Mouse (Mus musculus): Measurements from ENCODE around the gene Trappc3. TPM values are rescaled to one million over a fixed set of nuclear protein-coding genes. Genes with fewer than 3 reads are reported as not detected.

The Trappc3 gene
- polyA plus RNA-seq, 1 experiment from 2014 or later = 104 TPM

GRCm38 (mm10) chr4:126235191-126235590, 26.9 kb upstream of the Trappc3 start:
- no peak overlapping the region for H3K27ac ChIP-seq
- H3K4me1 ChIP-seq = peaks cover 10% of the 10 kb centered on the region; the same call in 1 of the 2 replicates
- ATAC-seq (ENCODE audit: low FRiP score) = no peak
- no peak overlapping the region for H3K4me3 ChIP-seq (replicated peaks)
- no peaks in the 10 kb centered on the region for H3K27me3 ChIP-seq
- no peak overlapping the region for H3K4me2 ChIP-seq
- H3K9ac ChIP-seq = no peak overlapping the region
- H3K9me3 ChIP-seq = no peaks in the 10 kb centered on the region
- peaks cover 98% of the 10 kb centered on the region for H3K36me3 ChIP-seq (replicated peaks)
- WGBS = 95% methylated on average over 10 of the region's 10 CpGs

GRCm38 (mm10) chr4:126236467-126237280, 25.5 kb upstream of the Trappc3 start:
- 49% methylated on average over 63 of the region's 63 CpGs for WGBS

GRCm38 (mm10) chr4:126237721-126238242, 24.3 kb upstream of the Trappc3 start:
- Histone ChIP-seq H3K36me3 (replicated peaks) (peaks cover 98% of the 10 kb centered on the region), H3K4me1 (peaks cover 10% of the 10 kb centered on the region; the same call in 1 of the 2 replicates), H3K4me2 (no peak overlapping the region), H3K4me3 (replicated peaks) (no peak overlapping the region), H3K27ac (no peak overlapping the region), H3K27me3 (no peaks in the 10 kb centered on the region), H3K9ac (no peak overlapping the region), H3K9me3 (no peaks in the 10 kb centered on the region)
- 58% methylated on average over 5 of the region's 5 CpGs for WGBS
- no peak for ATAC-seq (ENCODE audit: low FRiP score)

More at GRCm38 (mm10) chr4:126236467-126237280, 25.5 kb upstream of the Trappc3 start:
- Histone ChIP-seq H3K27me3 (no peaks in the 10 kb centered on the region), H3K27ac (no peak overlapping the region), H3K9ac (no peak overlapping the region), H3K36me3 (replicated peaks) (peaks cover 98% of the 10 kb centered on the region), H3K9me3 (no peaks in the 10 kb centered on the region), H3K4me1 (peaks cover 10% of the 10 kb centered on the region; the same call in 1 of the 2 replicates), H3K4me3 (replicated peaks) (no peak overlapping the region), H3K4me2 (no peak overlapping the region)
- ATAC-seq (ENCODE audit: low FRiP score) = 0 out of 2 replicates have a peak, but pooled peaks have one; percentile 20

- H3K4me3 ChIP-seq (replicated peaks) = no peak overlapping the region
- WGBS = 91% methylated on average over 13 of the region's 13 CpGs
- H3K36me3 ChIP-seq (replicated peaks) = peaks cover 76% of the 10 kb centered on the region
- H3K27ac ChIP-seq = no peak overlapping the region
- H3K27me3 ChIP-seq = no peaks in the 10 kb centered on the region
- H3K9ac ChIP-seq = no peak overlapping the region
- no peak for ATAC-seq (ENCODE audit: low FRiP score)
- no peaks in the 10 kb centered on the region for H3K9me3 ChIP-seq
- H3K4me2 ChIP-seq = no peak overlapping the region
- H3K4me1 ChIP-seq = peaks cover 10% of the 10 kb centered on the region; the same call in 1 of the 2 replicates
Observed at GRCm38 (mm10) chr4:126239862-126240475, 22.2 kb upstream of the Trappc3 start.

- Histone ChIP-seq H3K36me3 (replicated peaks) (peaks cover 69% of the 10 kb centered on the region), H3K27ac (0 out of 2 replicates have a peak overlapping the region, but pooled peaks have one; percentile 8)
- WGBS = 63% methylated on average over 9 of the region's 9 CpGs
Observed at GRCm38 (mm10) chr4:126241956-126242355, 20.2 kb upstream of the Trappc3 start.

GRCm38 (mm10) chr4:126242510-126242909, 19.6 kb upstream of the Trappc3 start:
- WGBS = 89% methylated on average over 6 of the region's 6 CpGs
- no peak overlapping the region for H3K4me3 ChIP-seq (replicated peaks)
- no peak overlapping the region for H3K4me2 ChIP-seq
- ATAC-seq (ENCODE audit: low FRiP score) = no peak
- H3K9ac ChIP-seq = no peak overlapping the region
- no peaks in the 10 kb centered on the region for H3K27me3 ChIP-seq
- peaks cover 69% of the 10 kb centered on the region for H3K36me3 ChIP-seq (replicated peaks)
- no peak overlapping the region for H3K27ac ChIP-seq
- H3K9me3 ChIP-seq = no peaks in the 10 kb centered on the region
- peaks cover 19% of the 10 kb centered on the region; the same call in 1 of the 2 replicates for H3K4me1 ChIP-seq

More at GRCm38 (mm10) chr4:126241956-126242355, 20.2 kb upstream of the Trappc3 start:
- H3K9me3 ChIP-seq = no peaks in the 10 kb centered on the region
- H3K9ac ChIP-seq = no peak overlapping the region
- H3K27me3 ChIP-seq = no peaks in the 10 kb centered on the region
- no peak overlapping the region for H3K4me3 ChIP-seq (replicated peaks)
- no peak overlapping the region for H3K4me2 ChIP-seq
- ATAC-seq (ENCODE audit: low FRiP score) = no peak
- H3K4me1 ChIP-seq = peaks cover 13% of the 10 kb centered on the region; the same call in 1 of the 2 replicates

GRCm38 (mm10) chr4:126246202-126246889, 15.8 kb upstream of the Trappc3 start:
- Histone ChIP-seq H3K4me3 (replicated peaks) (no peak overlapping the region), H3K36me3 (replicated peaks) (peaks cover 37% of the 10 kb centered on the region), H3K9ac (no peak overlapping the region), H3K27ac (no peak overlapping the region), H3K4me1 (peaks cover 45% of the 10 kb centered on the region), H3K4me2 (no peak overlapping the region), H3K9me3 (no peaks in the 10 kb centered on the region), H3K27me3 (no peaks in the 10 kb centered on the region)
- ATAC-seq (ENCODE audit: low FRiP score) = no peak
- WGBS = 84% methylated on average over 13 of the region's 13 CpGs

- Histone ChIP-seq H3K27ac (peak overlapping the region; percentile 76), H3K4me1 (peaks cover 65% of the 10 kb centered on the region), H3K9ac (peak overlapping the region; percentile 39; the same call in 1 of the 2 replicates), H3K36me3 (replicated peaks) (peaks cover 23% of the 10 kb centered on the region), H3K9me3 (no peaks in the 10 kb centered on the region), H3K27me3 (no peaks in the 10 kb centered on the region), H3K4me3 (replicated peaks) (no peak overlapping the region), H3K4me2 (peak overlapping the region; percentile 8; the same call in 1 of the 2 replicates)
- WGBS = 8% methylated on average over 11 of the region's 11 CpGs
- no peak for ATAC-seq (ENCODE audit: low FRiP score)
Observed at GRCm38 (mm10) chr4:126248261-126248868, 13.8 kb upstream of the Trappc3 start.

GRCm38 (mm10) chr4:126250659-126251058, 11.5 kb upstream of the Trappc3 start:
- Histone ChIP-seq H3K27ac (peak overlapping the region; percentile 31), H3K4me3 (replicated peaks) (no peak overlapping the region), H3K9me3 (no peaks in the 10 kb centered on the region), H3K9ac (0 out of 2 replicates have a peak overlapping the region, but pooled peaks have one; percentile 1), H3K36me3 (replicated peaks) (peaks cover 17% of the 10 kb centered on the region), H3K4me1 (peaks cover 81% of the 10 kb centered on the region), H3K27me3 (no peaks in the 10 kb centered on the region), H3K4me2 (no peak overlapping the region)
- no peak for ATAC-seq (ENCODE audit: low FRiP score)
- 55% methylated on average over 4 of the region's 4 CpGs for WGBS

- H3K4me3 ChIP-seq (replicated peaks) = no peak overlapping the region
- H3K36me3 ChIP-seq (replicated peaks) = peaks cover 11% of the 10 kb centered on the region; the same call in 1 of the 2 replicates
- 69% methylated on average over 11 of the region's 11 CpGs for WGBS
Observed at GRCm38 (mm10) chr4:126251655-126252254, 10.4 kb upstream of the Trappc3 start.

More at GRCm38 (mm10) chr4:126251655-126252254, 10.4 kb upstream of the Trappc3 start:
- Histone ChIP-seq H3K9me3 (no peaks in the 10 kb centered on the region), H3K4me2 (no peak overlapping the region), H3K27ac (peak overlapping the region; percentile 31; the same call in 1 of the 2 replicates), H3K27me3 (no peaks in the 10 kb centered on the region), H3K4me1 (peaks cover 82% of the 10 kb centered on the region), H3K9ac (0 out of 2 replicates have a peak overlapping the region, but pooled peaks have one; percentile 1)
- no peak for ATAC-seq (ENCODE audit: low FRiP score)
